Mouse (Mus musculus) layer of hippocampus, adult 18-20 months (tissue): ENCODE data around the gene Gtpbp10. TPM values are rescaled to one million over a fixed set of nuclear protein-coding genes. Genes with fewer than 3 reads are reported as not detected.
A peak's percentile ranks its signal among the peaks of the same experiment; 100 is the strongest.

Source experiments
- DNase-seq, 2 experiments: peaks; one replicate each; pipeline ENCODE4 v3.0.0; 2022; ENCODE audit warnings: low spot score in 2 of 2
- total RNA-seq, 2 experiments: library from RNA; stranded (reverse); gene quantifications; 2 replicates each; pipeline ENCODE4 v1.2.3; 2021

The Gtpbp10 gene
- total RNA-seq, 2 experiments from 2014 or later = 9.8 to 10.5 TPM

DNA sequence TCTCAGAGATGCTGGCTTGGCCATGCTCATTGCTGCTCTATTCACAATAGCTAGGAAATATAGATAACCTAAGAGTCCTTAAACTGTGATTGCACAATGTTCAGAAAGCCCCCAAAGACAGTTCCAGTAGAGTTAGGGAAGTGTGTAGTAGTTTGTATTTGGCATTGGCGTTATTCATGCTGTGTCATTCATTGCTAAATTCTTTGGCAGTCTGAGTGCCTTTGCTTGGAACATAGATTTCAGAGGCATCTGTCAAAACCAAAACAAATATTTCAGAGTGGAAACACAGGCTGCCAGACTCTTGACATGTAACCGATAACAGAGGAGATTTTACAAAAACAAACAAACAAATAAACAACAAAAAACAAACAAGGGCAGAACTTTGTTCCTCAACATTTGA, 57.8 kb downstream of the Gtpbp10 start:
- DNase-seq = peak in 1 of 2 experiments; percentile 57

DNA sequence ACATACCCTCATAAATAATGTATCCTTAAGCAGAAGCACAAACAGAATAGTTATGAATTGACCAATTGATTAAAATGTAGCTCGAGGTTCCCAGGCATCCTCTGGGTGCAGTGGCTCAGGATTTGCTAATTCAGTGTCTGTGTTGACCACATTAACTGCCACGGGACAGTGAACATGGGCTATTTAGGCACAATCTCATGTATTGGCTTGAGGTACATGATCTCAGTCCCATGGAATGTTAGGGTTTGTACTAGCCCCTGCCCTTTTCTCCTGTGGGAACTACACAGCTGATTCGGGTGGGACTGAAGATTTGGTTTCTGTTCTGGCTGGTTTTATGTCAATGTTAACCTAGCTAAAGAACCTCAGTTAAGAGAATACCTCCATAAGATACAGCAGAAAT, 62.9 kb downstream of the Gtpbp10 start:
- DNase-seq = no peak

DNA sequence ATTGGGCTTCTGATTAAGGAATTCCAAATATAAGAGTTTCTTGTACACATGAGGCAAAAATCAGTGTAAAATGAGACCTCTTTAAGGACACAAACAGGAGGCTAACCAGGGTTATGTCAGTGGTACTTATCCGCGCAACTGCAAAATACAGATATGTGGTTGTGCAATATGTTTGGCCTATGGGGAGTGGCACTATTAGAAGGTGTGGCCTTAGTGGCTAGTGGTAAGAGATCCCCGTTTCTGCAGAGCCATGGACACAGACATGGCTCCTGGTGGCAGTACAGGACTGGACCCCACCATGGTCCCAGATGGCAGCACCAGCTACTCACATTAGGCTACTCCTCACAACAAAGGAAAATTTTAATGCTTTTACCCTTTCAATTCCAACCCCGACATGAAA, 64.3 kb downstream of the Gtpbp10 start:
- no peak for DNase-seq

DNA sequence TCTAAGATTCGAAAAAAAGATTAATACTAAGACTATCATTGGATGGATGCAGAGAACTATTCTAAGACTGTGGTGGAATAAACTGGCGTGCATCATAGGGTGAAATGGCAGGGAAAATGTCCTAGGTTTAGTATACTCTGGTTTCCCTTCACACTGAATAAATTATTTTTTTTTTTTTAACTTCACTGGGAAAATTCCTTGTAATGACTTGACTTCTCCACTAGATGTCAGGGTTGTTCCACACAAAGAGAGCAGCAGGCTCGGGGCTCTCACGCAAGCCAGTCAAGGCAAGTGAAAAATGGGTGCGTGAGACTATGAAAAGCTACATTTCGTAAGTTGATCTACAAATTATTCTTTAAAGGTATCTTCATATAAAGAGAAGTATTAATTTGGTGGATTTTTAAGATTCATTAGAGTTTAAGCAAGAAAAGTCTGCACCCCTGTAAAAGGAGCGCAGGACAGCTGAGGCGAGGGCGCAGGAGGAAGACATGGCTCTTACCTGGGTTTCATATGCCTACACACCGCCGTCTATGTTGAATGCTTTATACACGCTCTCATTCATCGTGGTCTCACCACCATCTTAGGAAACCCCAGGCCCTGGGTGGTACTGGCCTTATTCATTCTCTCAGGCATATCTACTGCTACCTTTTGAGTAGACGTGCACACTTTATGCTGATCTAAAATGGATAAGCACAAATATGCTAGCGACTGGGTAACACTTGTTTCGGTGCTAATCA, 64.9 kb downstream of the Gtpbp10 start:
- peak in 1 of 2 experiments; percentile 62 for DNase-seq

DNA sequence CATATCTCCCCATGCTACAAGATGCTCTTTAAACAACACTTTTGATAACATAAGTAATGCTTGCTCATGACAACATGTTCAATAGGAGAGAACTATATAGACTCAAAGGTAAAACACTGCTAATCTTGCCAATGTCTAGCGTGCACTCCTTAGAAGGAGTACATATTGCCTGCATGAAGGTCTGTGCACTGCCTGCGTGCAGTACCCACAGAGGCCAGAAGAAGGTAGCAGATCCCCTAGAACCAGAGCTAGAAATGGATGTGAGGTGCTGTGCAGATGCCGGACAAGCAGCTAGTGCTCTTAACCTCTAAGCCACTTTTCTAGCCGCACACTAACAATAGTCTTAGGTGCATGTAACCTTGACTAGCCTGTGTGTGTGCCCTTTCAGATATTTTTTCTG, 67.2 kb downstream of the Gtpbp10 start:
- no peak for DNase-seq

Other genes starting within 250 kb of the Gtpbp10 start
- gene Cdk14, start 139.2 kb downstream of the Gtpbp10 start, total RNA-seq = 100 to 1,000 TPM; 236 to 238 TPM
- gene 1700015F17Rik, start 80.4 kb downstream of the Gtpbp10 start, total RNA-seq = not detected
- 10 to 100 TPM; 25.8 to 31.2 TPM for gene Cldn12, start 44.6 kb downstream of the Gtpbp10 start, total RNA-seq
- not detected for gene Gm8773, start 14.3 kb upstream of the Gtpbp10 start, total RNA-seq
- gene Cfap69, start 104.7 kb upstream of the Gtpbp10 start, total RNA-seq = 10 to 100 TPM; 10.8 to 12.7 TPM
- gene Steap2, start 135.0 kb upstream of the Gtpbp10 start, total RNA-seq = 1 to 10 TPM; 5.0 to 6.4 TPM
- under 1 TPM in 1 of 2 experiments, not detected in 1; 0.42 TPM for gene Steap1, start 189.8 kb upstream of the Gtpbp10 start, total RNA-seq